Mouse (Mus musculus) liver, adult 2 months (tissue): ENCODE results near the gene Nrd1.

ENCODE experiments used
- CTCF ChIP-seq: fragments of 200-500 bp; IDR thresholded peaks from 2 replicates; pipeline ENCODE4 v1.5.1; 2011; ENCODE audit warnings: low read depth, low read length, control low read depth
- POLR2A ChIP-seq: fragments of 200-500 bp; IDR thresholded peaks from 2 replicates; pipeline ENCODE4 v1.6.1; 2011; ENCODE audit warnings: low read length, control low read depth; ENCODE audit not compliant: insufficient read depth; ENCODE audit errors: extremely low read depth

GRCm38 (mm10) chr4:109089171-109089570 is 88.7 kb downstream of the Nrd1 start:
- TF ChIP-seq POLR2A, result no peak
- TF ChIP-seq CTCF, result no peak
